Mouse (Mus musculus) heart, postnatal 0 days (tissue): ENCODE data around the gene Hspb2.

Source experiments
- CTCF ChIP-seq: IDR thresholded peaks from 2 replicates; pipeline ENCODE4 v1.5.1; 2016; ENCODE audit warnings: antibody characterized with exemption, control low read depth, low read depth
- EP300 ChIP-seq: IDR thresholded peaks from 2 replicates; pipeline ENCODE4 v1.6.1; 2016; ENCODE audit warnings: antibody characterized with exemption, low read depth

DNA sequence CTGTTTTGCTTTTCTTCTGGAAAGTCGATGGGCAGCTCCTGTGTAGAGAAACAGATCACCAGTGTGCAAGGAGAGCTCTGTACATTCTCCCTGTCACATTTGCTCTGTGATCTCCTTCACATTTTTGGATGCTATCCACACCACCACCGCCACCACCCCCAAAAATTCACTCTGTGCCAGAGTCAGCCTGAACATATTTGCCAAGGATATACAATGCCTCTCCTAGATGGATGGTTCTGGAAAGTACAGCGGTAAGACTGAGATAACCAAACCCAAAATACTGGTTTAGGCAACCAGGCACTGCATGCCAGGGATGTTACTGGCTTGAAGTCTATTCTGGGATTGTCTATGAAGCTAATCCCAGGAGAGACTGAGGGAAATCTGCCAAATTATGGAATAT is 9.9 kb downstream of the Hspb2 start:
- no peak for TF ChIP-seq CTCF
- no peak for TF ChIP-seq EP300
